Mouse (Mus musculus): ENCODE results near the gene Ppp1r21. TPM values are rescaled to one million over a fixed set of nuclear protein-coding genes. Genes with fewer than 3 reads are reported as not detected.

The Ppp1r21 gene
- total RNA-seq, 2 experiments from 2014 or later = 77.3 to 79.5 TPM

- no peak for TF ChIP-seq CTCF (IDR thresholded peaks at IDR 0.05)
- no peak overlapping the region for H3K4me3 ChIP-seq
- H3K27ac ChIP-seq = no peak overlapping the region
- intact Hi-C loops (cut with DNase I) = no loop called here
- no peak for DNase-seq (ENCODE audit: extremely low spot score in 1 of 2, low spot score in 2 of 2)
Observed at GRCm38 (mm10) chr17:88553001-88553449, 23.1 kb downstream of the Ppp1r21 start.

- Histone ChIP-seq H3K27ac (no peak overlapping the region), H3K4me3 (no peak overlapping the region)
- TF ChIP-seq CTCF (IDR thresholded peaks at IDR 0.05) = no peak
- DNase-seq (ENCODE audit: extremely low spot score in 1 of 2, low spot score in 2 of 2) = no peak
- intact Hi-C loops (cut with DNase I) = no loop called here
Observed at GRCm38 (mm10) chr17:88553473-88554087, 23.7 kb downstream of the Ppp1r21 start.

GRCm38 (mm10) chr17:88556176-88556575, 26.3 kb downstream of the Ppp1r21 start:
- no peak overlapping the region for H3K27ac ChIP-seq
- intact Hi-C loops (cut with DNase I) = no loop called here
- TF ChIP-seq CTCF (IDR thresholded peaks at IDR 0.05) = no peak
- no peak for DNase-seq (ENCODE audit: extremely low spot score in 1 of 2, low spot score in 2 of 2)
- H3K4me3 ChIP-seq = no peak overlapping the region

- H3K27ac ChIP-seq = no peak overlapping the region
- DNase-seq (ENCODE audit: extremely low spot score in 1 of 2, low spot score in 2 of 2) = no peak
- no peak; the same call in 1 of the 2 replicates for TF ChIP-seq CTCF (IDR thresholded peaks at IDR 0.05)
Observed at GRCm38 (mm10) chr17:88556688-88557087, 26.8 kb downstream of the Ppp1r21 start.

GRCm38 (mm10) chr17:88558168-88558842, 28.4 kb downstream of the Ppp1r21 start:
- intact Hi-C loops (cut with DNase I) = loop anchor here (2.0 kb wide), 1 partner anchor 32 kb away; no protein-coding TSS in a partner anchor
- DNase-seq (ENCODE audit: extremely low spot score in 1 of 2, low spot score in 2 of 2) = peak; percentile 43 to 52
- no peak overlapping the region for H3K27ac ChIP-seq
- H3K4me3 ChIP-seq = no peak overlapping the region
- peak; percentile 70 for TF ChIP-seq CTCF (IDR thresholded peaks at IDR 0.05)

More at GRCm38 (mm10) chr17:88556688-88557087, 26.8 kb downstream of the Ppp1r21 start:
- intact Hi-C loops (cut with DNase I) = no loop called here
- no peak overlapping the region for H3K4me3 ChIP-seq

GRCm38 (mm10) chr17:88563611-88564010, 33.7 kb downstream of the Ppp1r21 start:
- no peak for TF ChIP-seq CTCF (IDR thresholded peaks at IDR 0.05)
- no peak for DNase-seq (ENCODE audit: extremely low spot score in 1 of 2, low spot score in 2 of 2)
- Histone ChIP-seq H3K27ac (no peak overlapping the region), H3K4me3 (no peak overlapping the region)
- intact Hi-C loops (cut with DNase I) = no loop called here

GRCm38 (mm10) chr17:88569807-88570540, 40.1 kb downstream of the Ppp1r21 start:
- Histone ChIP-seq H3K27ac (no peak overlapping the region), H3K4me3 (no peak overlapping the region)
- DNase-seq (ENCODE audit: extremely low spot score in 1 of 2, low spot score in 2 of 2) = no peak
- intact Hi-C loops (cut with DNase I) = no loop called here
- TF ChIP-seq CTCF (IDR thresholded peaks at IDR 0.05) = no peak

- no peak overlapping the region for H3K4me3 ChIP-seq
- no peak for TF ChIP-seq CTCF (IDR thresholded peaks at IDR 0.05)
- intact Hi-C loops (cut with DNase I) = no loop called here
- H3K27ac ChIP-seq = no peak overlapping the region
- DNase-seq (ENCODE audit: extremely low spot score in 1 of 2, low spot score in 2 of 2) = no peak
Observed at GRCm38 (mm10) chr17:88570784-88571183, 40.9 kb downstream of the Ppp1r21 start.

- TF ChIP-seq CTCF (IDR thresholded peaks at IDR 0.05) = no peak
- no peak for DNase-seq (ENCODE audit: extremely low spot score in 1 of 2, low spot score in 2 of 2)
- intact Hi-C loops (cut with DNase I) = no loop called here
- H3K4me3 ChIP-seq = no peak overlapping the region
- no peak overlapping the region for H3K27ac ChIP-seq
Observed at GRCm38 (mm10) chr17:88574811-88575210, 44.9 kb downstream of the Ppp1r21 start.

GRCm38 (mm10) chr17:88578522-88579242, 48.8 kb downstream of the Ppp1r21 start:
- intact Hi-C loops (cut with DNase I) = no loop called here
- no peak overlapping the region for H3K4me3 ChIP-seq
- no peak for DNase-seq (ENCODE audit: extremely low spot score in 1 of 2, low spot score in 2 of 2)
- no peak for TF ChIP-seq CTCF (IDR thresholded peaks at IDR 0.05)
- H3K27ac ChIP-seq = no peak overlapping the region

- DNase-seq (ENCODE audit: extremely low spot score in 1 of 2, low spot score in 2 of 2) = no peak
- intact Hi-C loops (cut with DNase I) = no loop called here
- TF ChIP-seq CTCF (IDR thresholded peaks at IDR 0.05) = no peak
- no peak overlapping the region for H3K4me3 ChIP-seq
- no peak overlapping the region for H3K27ac ChIP-seq
Observed at GRCm38 (mm10) chr17:88580556-88580955, 50.6 kb downstream of the Ppp1r21 start.

All from left cerebral cortex, adult 2 months (tissue).